Mouse (Mus musculus): ENCODE measurements at regions not wholly inside any gene's neighbourhood (a gene's known extent, or its start where the extent isn't known, plus 50 kb on each side); places are given as distances from the start of the nearest gene placed in this dataset.

GRCm38 (mm10) chr14:80083724-80084123, 99.8 kb downstream of the Olfm4 start:
- peak in 1 of 2 experiments; percentile 61 for DNase-seq

GRCm38 (mm10) chr14:80097238-80097637, 113.4 kb downstream of the Olfm4 start:
- no peak for DNase-seq

- no peak for DNase-seq
Measured at GRCm38 (mm10) chr14:80113115-80113687, 129.3 kb downstream of the Olfm4 start.

GRCm38 (mm10) chr14:80114326-80114725, 130.4 kb downstream of the Olfm4 start:
- peak in 1 of 2 experiments; percentile 23 for DNase-seq

GRCm38 (mm10) chr14:80125156-80125555, 141.3 kb downstream of the Olfm4 start:
- no peak for DNase-seq

- no peak for DNase-seq
Measured at GRCm38 (mm10) chr14:80128181-80128580, 144.3 kb downstream of the Olfm4 start.

- DNase-seq, result no peak
Measured at GRCm38 (mm10) chr14:80137541-80137940, 153.7 kb downstream of the Olfm4 start.

- peak in 1 of 2 experiments; percentile 48 for DNase-seq
Measured at GRCm38 (mm10) chr14:80138991-80139791, 155.3 kb downstream of the Olfm4 start.

GRCm38 (mm10) chr14:80157002-80157401, 173.1 kb downstream of the Olfm4 start:
- peak in 1 of 2 experiments; percentile 33 for DNase-seq

GRCm38 (mm10) chr14:80169211-80169610, 185.3 kb downstream of the Olfm4 start:
- no peak for DNase-seq

- no peak for DNase-seq
Measured at GRCm38 (mm10) chr14:80170450-80171180, 186.7 kb downstream of the Olfm4 start.

GRCm38 (mm10) chr14:80172799-80173484, 189.1 kb downstream of the Olfm4 start:
- DNase-seq, result no peak

- no peak for DNase-seq
Measured at GRCm38 (mm10) chr14:80176464-80176863, 192.6 kb downstream of the Olfm4 start.

GRCm38 (mm10) chr14:80195041-80195440, 211.2 kb downstream of the Olfm4 start:
- peak; percentile 33 to 65 for DNase-seq

- DNase-seq, result peak in 1 of 2 experiments; percentile 7
Measured at GRCm38 (mm10) chr14:80212916-80213315, 229.0 kb downstream of the Olfm4 start.

- DNase-seq, result no peak
Measured at GRCm38 (mm10) chr14:80213666-80214065, 229.8 kb downstream of the Olfm4 start.

GRCm38 (mm10) chr14:80215960-80216552, 232.2 kb downstream of the Olfm4 start:
- peak; percentile 67 to 81 for DNase-seq

- DNase-seq, result no peak
Measured at GRCm38 (mm10) chr14:80232066-80232465, 248.2 kb downstream of the Olfm4 start.

- DNase-seq, result no peak
Measured at GRCm38 (mm10) chr14:80232976-80233375, 249.1 kb downstream of the Olfm4 start.

- DNase-seq, result no peak
Measured at GRCm38 (mm10) chr14:80237136-80237535, 253.3 kb downstream of the Olfm4 start.

GRCm38 (mm10) chr14:80237552-80237951, 253.7 kb downstream of the Olfm4 start:
- no peak for DNase-seq

GRCm38 (mm10) chr14:80244640-80245302, 260.9 kb downstream of the Olfm4 start:
- no peak for DNase-seq

All from kidney, adult 8-10 months (tissue).